Mouse (Mus musculus): Measurements from ENCODE around the gene Zfand4. TPM values are rescaled to one million over a fixed set of nuclear protein-coding genes. Genes with fewer than 3 reads are reported as not detected.

Gene Zfand4
- polyA plus RNA-seq, 1 experiment = 0.99 TPM

DNA sequence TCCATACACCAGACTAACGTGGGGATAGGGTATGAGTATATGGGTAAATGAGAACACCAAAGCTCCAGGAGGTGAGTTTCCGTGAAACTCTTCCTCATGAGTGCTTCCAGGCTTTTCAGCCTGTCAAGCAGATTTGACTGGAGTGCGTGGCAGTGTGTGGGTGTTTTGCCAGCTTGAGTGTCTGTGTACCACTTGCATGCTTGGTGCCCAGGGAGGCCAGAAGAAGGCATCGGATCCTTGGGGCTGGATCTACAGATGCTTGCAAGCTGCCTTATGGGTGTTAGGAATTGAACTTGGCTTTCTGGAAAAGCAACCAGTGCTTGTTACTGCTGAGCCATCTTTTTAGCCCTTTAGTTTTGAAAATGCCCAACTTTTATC lies 92.9 kb downstream of the Zfand4 start:
- Histone ChIP-seq H3K4me3 (ENCODE audit: insufficient read depth, poor library complexity, severe bottlenecking) (no peak overlapping the region), H3K27me3 (ENCODE audit: control insufficient read depth, insufficient read depth, insufficient read length) (no peaks in the 10 kb centered on the region), H3ac (ENCODE audit: control insufficient read depth, insufficient read length, low read depth) (no peak overlapping the region), H3K79me2 (ENCODE audit: control insufficient read depth, insufficient read depth) (peaks cover 12% of the 10 kb centered on the region), H3K36me3 (ENCODE audit: control insufficient read depth, insufficient read depth) (no peaks in the 10 kb centered on the region), H3K79me3 (ENCODE audit: low read depth) (peaks cover 26% of the 10 kb centered on the region)
- TF ChIP-seq FOSL1 (IDR thresholded peaks at IDR 0.05; ENCODE audit: insufficient read depth, low read length, poor library complexity, severe bottlenecking) (no peak), CEBPB (IDR thresholded peaks at IDR 0.05; ENCODE audit: low read depth) (no peak), MAX (IDR thresholded peaks at IDR 0.05) (no peak), CTCF (IDR thresholded peaks at IDR 0.05; ENCODE audit: control insufficient read depth, insufficient read depth, insufficient read length) (no peak), USF1 (IDR thresholded peaks at IDR 0.05; ENCODE audit: low read depth) (no peak), MYOD1 (IDR thresholded peaks at IDR 0.05; ENCODE audit: control insufficient read depth, insufficient read length, low read depth) (no peak)

DNA sequence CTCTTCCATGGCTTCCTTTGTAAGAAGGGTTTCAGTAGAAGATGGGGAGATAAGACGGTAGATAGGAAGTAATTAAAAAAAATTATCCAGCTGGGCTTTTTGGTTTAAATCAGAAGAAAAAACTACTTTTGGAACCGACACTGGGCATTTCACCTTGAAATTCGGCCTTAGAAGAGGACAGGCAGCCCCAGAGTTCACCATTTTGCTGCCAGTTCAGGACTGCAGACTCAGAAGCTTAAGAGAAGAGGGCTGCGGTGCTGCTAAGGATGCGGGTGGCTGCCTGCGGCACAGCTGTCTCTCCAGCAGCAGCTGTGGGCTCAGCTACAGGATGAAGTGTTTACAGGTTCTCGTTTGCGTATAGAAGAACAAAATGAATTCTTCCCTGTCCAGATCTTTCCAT lies 94.0 kb downstream of the Zfand4 start:
- Histone ChIP-seq H3K4me3 (ENCODE audit: insufficient read depth, poor library complexity, severe bottlenecking) (no peak overlapping the region), H3K79me3 (ENCODE audit: low read depth) (peaks cover 26% of the 10 kb centered on the region), H3ac (ENCODE audit: control insufficient read depth, insufficient read length, low read depth) (no peak overlapping the region), H3K36me3 (ENCODE audit: control insufficient read depth, insufficient read depth) (no peaks in the 10 kb centered on the region), H3K79me2 (ENCODE audit: control insufficient read depth, insufficient read depth) (peaks cover 12% of the 10 kb centered on the region), H3K27me3 (ENCODE audit: control insufficient read depth, insufficient read depth, insufficient read length) (no peaks in the 10 kb centered on the region)
- TF ChIP-seq CEBPB (IDR thresholded peaks at IDR 0.05; ENCODE audit: low read depth) = no peak
- no peak for TF ChIP-seq MYOG (IDR thresholded peaks at IDR 0.05; ENCODE audit: control insufficient read depth, extremely low read depth, insufficient read length)
- no peak for TF ChIP-seq USF1 (IDR thresholded peaks at IDR 0.05; ENCODE audit: low read depth)
- no peak for TF ChIP-seq MAX (IDR thresholded peaks at IDR 0.05)

DNA sequence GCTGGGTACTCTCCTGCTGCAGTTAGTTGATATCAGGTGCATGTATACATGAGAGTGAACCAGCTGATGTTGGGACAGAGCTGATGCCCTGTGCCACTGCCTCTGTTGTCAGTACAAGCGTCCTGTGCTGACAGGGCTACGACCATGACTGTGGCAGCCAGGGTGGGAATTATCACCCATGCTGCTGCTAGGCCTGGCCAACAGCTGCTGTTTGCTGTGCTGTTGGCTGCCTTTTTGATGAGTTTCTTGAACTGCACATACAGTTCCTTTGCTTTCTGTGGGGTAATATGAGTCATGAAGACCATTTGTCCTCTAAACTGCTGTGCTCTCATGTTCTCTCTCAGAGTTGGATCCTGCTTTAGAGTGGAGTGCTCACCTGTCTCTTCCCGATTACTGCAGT lies 95.2 kb downstream of the Zfand4 start:
- Histone ChIP-seq H3K36me3 (ENCODE audit: control insufficient read depth, insufficient read depth) (no peaks in the 10 kb centered on the region), H3K27me3 (ENCODE audit: control insufficient read depth, insufficient read depth, insufficient read length) (no peaks in the 10 kb centered on the region), H3K79me3 (ENCODE audit: low read depth) (peaks cover 25% of the 10 kb centered on the region), H3K4me3 (ENCODE audit: insufficient read depth, poor library complexity, severe bottlenecking) (no peak overlapping the region), H3ac (ENCODE audit: control insufficient read depth, insufficient read length, low read depth) (no peak overlapping the region), H3K79me2 (ENCODE audit: control insufficient read depth, insufficient read depth) (peaks cover 12% of the 10 kb centered on the region)
- TF ChIP-seq FOSL1 (IDR thresholded peaks at IDR 0.05; ENCODE audit: insufficient read depth, low read length, poor library complexity, severe bottlenecking) = no peak
- no peak for TF ChIP-seq USF1 (IDR thresholded peaks at IDR 0.05; ENCODE audit: low read depth)
- no peak for TF ChIP-seq CEBPB (IDR thresholded peaks at IDR 0.05; ENCODE audit: low read depth)
- TF ChIP-seq MYOD1 (IDR thresholded peaks at IDR 0.05; ENCODE audit: control insufficient read depth, insufficient read length, low read depth) = no peak
- no peak for TF ChIP-seq CTCF (IDR thresholded peaks at IDR 0.05; ENCODE audit: control insufficient read depth, insufficient read depth, insufficient read length)
- no peak for TF ChIP-seq MYOG (IDR thresholded peaks at IDR 0.05; ENCODE audit: control insufficient read depth, extremely low read depth, insufficient read length)
- no peak for TF ChIP-seq MAX (IDR thresholded peaks at IDR 0.05)

DNA sequence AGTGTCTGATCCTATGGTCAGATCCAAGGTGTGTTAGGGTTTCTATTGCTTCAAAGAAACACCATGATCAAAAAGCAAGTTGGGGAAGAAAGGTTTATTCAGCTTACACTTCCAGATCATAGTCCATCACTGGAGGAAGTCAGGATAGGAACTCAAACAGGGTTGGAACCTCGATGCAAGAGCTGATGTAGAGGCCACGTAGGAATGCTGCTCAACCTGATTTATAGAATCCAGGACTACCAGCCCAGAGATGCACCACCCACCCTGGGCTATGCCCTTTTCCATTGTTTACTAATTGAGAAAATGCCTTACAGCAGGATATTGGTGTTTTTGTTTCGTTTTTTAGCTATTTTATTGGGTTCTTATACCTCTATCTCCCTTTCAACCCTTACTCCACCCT lies 97.4 kb downstream of the Zfand4 start:
- H3K27me3 ChIP-seq (ENCODE audit: control insufficient read depth, insufficient read depth, insufficient read length) = no peaks in the 10 kb centered on the region
- H3K4me3 ChIP-seq (ENCODE audit: insufficient read depth, poor library complexity, severe bottlenecking) = no peak overlapping the region
- TF ChIP-seq MYOD1 (IDR thresholded peaks at IDR 0.05; ENCODE audit: control insufficient read depth, insufficient read length, low read depth) (no peak), FOSL1 (IDR thresholded peaks at IDR 0.05; ENCODE audit: insufficient read depth, low read length, poor library complexity, severe bottlenecking) (no peak), MYOG (IDR thresholded peaks at IDR 0.05; ENCODE audit: control insufficient read depth, extremely low read depth, insufficient read length) (no peak), USF1 (IDR thresholded peaks at IDR 0.05; ENCODE audit: low read depth) (no peak), CEBPB (IDR thresholded peaks at IDR 0.05; ENCODE audit: low read depth) (no peak), MAX (IDR thresholded peaks at IDR 0.05) (no peak), CTCF (IDR thresholded peaks at IDR 0.05; ENCODE audit: control insufficient read depth, insufficient read depth, insufficient read length) (no peak)
- no peaks in the 10 kb centered on the region for H3K36me3 ChIP-seq (ENCODE audit: control insufficient read depth, insufficient read depth)
- peaks cover 27% of the 10 kb centered on the region for H3K79me3 ChIP-seq (ENCODE audit: low read depth)
- H3ac ChIP-seq (ENCODE audit: control insufficient read depth, insufficient read length, low read depth) = no peak overlapping the region
- H3K79me2 ChIP-seq (ENCODE audit: control insufficient read depth, insufficient read depth) = peaks cover 12% of the 10 kb centered on the region

DNA sequence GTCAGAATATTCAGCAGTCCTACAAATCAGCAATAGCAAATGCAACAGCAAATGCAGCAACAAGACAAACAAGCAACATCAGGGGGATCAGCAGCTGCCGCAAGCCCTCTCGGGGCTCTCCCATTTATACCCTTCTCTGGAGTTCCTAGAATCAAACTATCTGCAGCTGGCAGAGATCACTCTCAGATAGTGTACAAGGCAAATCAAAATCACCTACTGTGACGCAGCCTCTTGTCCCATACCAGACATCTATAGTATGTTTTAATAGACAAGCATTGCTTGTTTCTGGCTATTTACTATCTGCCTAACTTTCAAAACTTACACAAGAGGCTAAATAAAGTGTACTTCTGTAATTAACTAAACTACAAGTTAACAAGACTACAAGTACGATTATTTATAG lies 98.0 kb downstream of the Zfand4 start:
- no peak overlapping the region for H3K4me3 ChIP-seq (ENCODE audit: insufficient read depth, poor library complexity, severe bottlenecking)
- no peaks in the 10 kb centered on the region for H3K36me3 ChIP-seq (ENCODE audit: control insufficient read depth, insufficient read depth)
- H3K79me3 ChIP-seq (ENCODE audit: low read depth) = peaks cover 25% of the 10 kb centered on the region
- no peaks in the 10 kb centered on the region for H3K27me3 ChIP-seq (ENCODE audit: control insufficient read depth, insufficient read depth, insufficient read length)
- H3K79me2 ChIP-seq (ENCODE audit: control insufficient read depth, insufficient read depth) = peaks cover 12% of the 10 kb centered on the region
- TF ChIP-seq FOSL1 (IDR thresholded peaks at IDR 0.05; ENCODE audit: insufficient read depth, low read length, poor library complexity, severe bottlenecking) (no peak), CTCF (IDR thresholded peaks at IDR 0.05; ENCODE audit: control insufficient read depth, insufficient read depth, insufficient read length) (no peak), MAX (IDR thresholded peaks at IDR 0.05) (no peak), MYOG (IDR thresholded peaks at IDR 0.05; ENCODE audit: control insufficient read depth, extremely low read depth, insufficient read length) (no peak)
- H3ac ChIP-seq (ENCODE audit: control insufficient read depth, insufficient read length, low read depth) = no peak overlapping the region

DNA sequence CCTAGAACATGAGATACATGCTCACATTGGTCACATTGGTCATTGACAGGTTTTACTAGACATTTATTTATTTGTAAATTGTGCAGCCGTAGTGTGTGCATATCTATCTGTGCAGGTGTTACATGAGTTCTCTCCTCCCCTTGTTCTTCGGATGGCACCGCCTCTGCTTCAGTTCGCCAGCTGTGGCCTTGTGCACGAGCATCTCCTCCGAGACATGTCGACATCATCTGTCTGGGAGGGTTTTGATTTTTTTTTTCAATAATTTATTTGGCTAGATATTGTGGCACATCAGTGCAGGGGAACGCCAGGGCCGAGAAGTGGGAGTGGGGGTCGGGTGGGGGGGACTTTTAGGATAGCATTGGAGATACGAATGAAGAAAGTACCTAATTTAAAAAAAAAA lies 103.9 kb downstream of the Zfand4 start:
- H3K4me3 ChIP-seq (ENCODE audit: insufficient read depth, poor library complexity, severe bottlenecking) = no peak overlapping the region
- no peak for TF ChIP-seq FOSL1 (IDR thresholded peaks at IDR 0.05; ENCODE audit: insufficient read depth, low read length, poor library complexity, severe bottlenecking)
- no peak for TF ChIP-seq MYOD1 (IDR thresholded peaks at IDR 0.05; ENCODE audit: control insufficient read depth, insufficient read length, low read depth)
- no peak for TF ChIP-seq CTCF (IDR thresholded peaks at IDR 0.05; ENCODE audit: control insufficient read depth, insufficient read depth, insufficient read length)
- TF ChIP-seq MYOG (IDR thresholded peaks at IDR 0.05; ENCODE audit: control insufficient read depth, extremely low read depth, insufficient read length) = no peak
- no peak for TF ChIP-seq CEBPB (IDR thresholded peaks at IDR 0.05; ENCODE audit: low read depth)
- TF ChIP-seq USF1 (IDR thresholded peaks at IDR 0.05; ENCODE audit: low read depth) = no peak
- TF ChIP-seq MAX (IDR thresholded peaks at IDR 0.05) = no peak
- no peaks in the 10 kb centered on the region for H3K36me3 ChIP-seq (ENCODE audit: control insufficient read depth, insufficient read depth)
- peaks cover 33% of the 10 kb centered on the region for H3K79me2 ChIP-seq (ENCODE audit: control insufficient read depth, insufficient read depth)
- H3K79me3 ChIP-seq (ENCODE audit: low read depth) = peaks cover 12% of the 10 kb centered on the region
- no peak overlapping the region for H3ac ChIP-seq (ENCODE audit: control insufficient read depth, insufficient read length, low read depth)
- no peaks in the 10 kb centered on the region for H3K27me3 ChIP-seq (ENCODE audit: control insufficient read depth, insufficient read depth, insufficient read length)
